Mouse (Mus musculus) embryonic fibroblast, embryonic 13.5 days (primary cell): Measurements from ENCODE around the gene Letmd1.

ENCODE experiments used
- CTCF ChIP-seq: IDR thresholded peaks from 2 replicates; pipeline ENCODE4 v1.5.1; 2011; ENCODE audit warnings: mild to moderate bottlenecking, control low read depth, low read length, moderate library complexity, borderline replicate concordance; ENCODE audit not compliant: insufficient read depth
- POLR2A ChIP-seq: IDR thresholded peaks from 2 replicates; pipeline ENCODE4 v1.6.1; 2011; ENCODE audit warnings: low read depth, mild to moderate bottlenecking, control low read depth, low read length, moderate library complexity

DNA sequence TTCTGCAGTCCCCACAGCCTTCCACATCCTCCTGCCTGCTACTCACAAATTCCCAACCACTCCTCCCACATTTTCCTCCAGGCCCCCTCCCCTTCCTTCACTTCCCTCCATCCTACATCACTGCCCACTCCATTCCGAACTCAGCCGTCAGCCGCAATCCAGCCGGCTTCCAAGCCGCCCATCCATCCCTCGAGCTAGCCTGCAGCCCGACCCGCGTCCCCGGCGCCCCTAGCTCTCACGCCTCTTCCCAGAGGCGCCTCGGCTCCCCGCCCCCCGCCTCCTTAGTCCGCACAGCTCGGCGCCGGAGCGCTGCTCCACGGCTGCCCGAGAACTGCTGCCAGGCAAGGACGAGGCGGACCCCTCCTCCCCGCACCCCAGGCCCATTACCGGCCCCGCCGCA lies 25.8 kb downstream of the Letmd1 start:
- TF ChIP-seq CTCF: no peak
- no peak for TF ChIP-seq POLR2A
